Mouse (Mus musculus): ENCODE data around the gene Bcat1. TPM values are rescaled to one million over a fixed set of nuclear protein-coding genes. Genes with fewer than 3 reads are reported as not detected.

The Bcat1 gene
- polyA plus RNA-seq (2011; ENCODE audit: insufficient read depth, insufficient read length, low replicate concordance, missing spikeins): 1.9 and 20.3 TPM in 2 replicates

DNA sequence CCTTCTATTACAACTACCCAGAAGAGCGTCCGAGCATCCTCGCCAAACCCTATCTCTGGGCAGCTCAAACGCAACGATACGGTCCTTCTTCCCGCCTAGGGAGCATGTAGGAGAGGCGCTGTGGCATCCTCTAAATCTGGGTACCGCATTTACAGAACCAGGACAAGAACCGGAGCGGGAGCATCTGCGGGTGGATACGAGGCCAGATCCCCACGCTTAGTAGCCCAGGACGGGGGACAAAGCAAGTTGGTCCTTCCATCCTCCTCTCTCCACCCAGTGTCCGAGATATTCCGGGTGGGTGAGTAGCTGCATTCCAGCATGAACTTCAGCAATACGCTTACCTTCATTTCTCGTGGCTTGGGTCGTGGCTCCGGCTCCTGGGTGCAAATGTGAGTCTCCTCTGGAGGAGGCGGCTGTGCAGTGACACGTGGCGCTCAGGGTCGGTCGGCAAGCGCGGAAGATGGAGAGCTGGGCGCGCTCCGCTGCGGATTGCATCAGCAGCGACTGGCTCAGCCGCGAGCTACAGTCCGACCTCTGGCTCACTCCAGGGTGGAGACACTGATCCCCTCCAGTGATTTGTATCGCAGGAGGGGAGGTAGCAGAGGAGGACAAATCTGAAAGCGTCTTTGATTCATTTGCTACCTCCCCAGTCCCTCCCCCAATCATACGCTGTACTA is at the start of gene Bcat1:
Gene Bcat1, minus strand, starts transcription at position 637 of the 677 bp plus-strand sequence.
- peaks cover 2% of the 10 kb centered on the region; the same call in 1 of the 2 replicates for H3K4me1 ChIP-seq (ENCODE audit: control insufficient read depth, insufficient read depth, low read length)
- TF ChIP-seq POLR2A (IDR thresholded peaks at IDR 0.05; ENCODE audit: borderline replicate concordance, control insufficient read depth, low read depth, low read length) (no peak), CTCF (IDR thresholded peaks at IDR 0.05; ENCODE audit: control insufficient read depth, insufficient read depth, low read length) (no peak)
- H3K27ac ChIP-seq (ENCODE audit: control insufficient read depth, insufficient read depth, low read depth, low read length, poor library complexity): no peak within 1 kb of the TSS
- peak within 1 kb of the TSS; percentile 3 for H3K4me3 ChIP-seq (replicated peaks; ENCODE audit: control insufficient read depth, low read depth, low read length)
- 1% methylated on average over 39 of the region's 39 CpGs for WGBS

DNA sequence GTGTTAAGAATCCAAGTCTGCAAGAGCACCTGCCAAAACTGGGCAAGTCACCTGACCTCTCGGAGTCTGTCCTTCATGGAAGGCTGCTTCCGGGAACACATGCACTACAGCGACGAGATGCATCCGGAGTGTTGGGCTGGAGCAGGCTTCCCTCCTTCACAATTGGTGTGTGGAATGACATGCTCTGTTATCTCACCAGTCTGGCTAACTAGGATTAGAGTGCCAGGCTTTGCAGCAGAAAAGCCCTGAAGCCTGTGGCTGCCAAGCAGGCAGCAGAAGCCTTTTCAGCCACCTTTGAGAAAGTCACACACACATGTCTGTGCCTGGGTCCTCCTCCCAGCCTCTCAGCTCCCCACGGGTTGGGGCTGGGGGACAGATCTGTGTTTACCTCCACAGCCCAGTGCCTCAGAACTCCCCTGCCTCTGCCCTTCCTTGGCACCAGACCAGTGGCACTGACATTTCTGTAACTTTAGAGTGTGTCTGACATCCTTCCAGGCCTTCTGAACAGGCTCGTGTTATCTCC is 49.7 kb upstream of the Bcat1 start:
- H3K4me3 ChIP-seq (replicated peaks; ENCODE audit: control insufficient read depth, low read depth, low read length): no peak overlapping the region
- no peak overlapping the region for H3K27ac ChIP-seq (ENCODE audit: control insufficient read depth, insufficient read depth, low read depth, low read length, poor library complexity)
- TF ChIP-seq POLR2A (IDR thresholded peaks at IDR 0.05; ENCODE audit: borderline replicate concordance, control insufficient read depth, low read depth, low read length) (no peak), CTCF (IDR thresholded peaks at IDR 0.05; ENCODE audit: control insufficient read depth, insufficient read depth, low read length) (no peak)
- 69% methylated on average over 7 of the region's 7 CpGs for WGBS
- H3K4me1 ChIP-seq (ENCODE audit: control insufficient read depth, insufficient read depth, low read length): peaks cover 2% of the 10 kb centered on the region

DNA sequence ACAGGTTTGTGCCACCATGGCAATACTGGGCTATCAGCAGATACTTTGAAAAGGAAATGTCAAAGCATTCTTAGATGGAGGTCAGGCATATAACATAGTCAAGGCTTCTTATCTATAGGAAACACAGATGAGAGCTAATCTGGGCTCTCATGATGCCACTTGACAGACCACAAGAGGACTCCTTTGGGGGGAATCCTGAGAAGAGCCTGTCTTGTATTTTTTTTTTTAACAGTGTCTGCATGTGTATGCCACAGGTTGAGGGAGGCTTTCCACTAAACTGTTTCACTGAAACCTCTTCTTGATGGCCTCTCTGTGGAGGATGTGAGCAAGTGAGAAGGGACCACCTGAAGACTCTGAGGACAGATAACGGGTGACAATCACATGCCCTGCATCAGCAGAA is 48.6 kb upstream of the Bcat1 start:
- TF ChIP-seq POLR2A (IDR thresholded peaks at IDR 0.05; ENCODE audit: borderline replicate concordance, control insufficient read depth, low read depth, low read length) (no peak), CTCF (IDR thresholded peaks at IDR 0.05; ENCODE audit: control insufficient read depth, insufficient read depth, low read length) (no peak)
- Histone ChIP-seq H3K4me1 (ENCODE audit: control insufficient read depth, insufficient read depth, low read length) (peaks cover 3% of the 10 kb centered on the region), H3K27ac (ENCODE audit: control insufficient read depth, insufficient read depth, low read depth, low read length, poor library complexity) (no peak overlapping the region)

DNA sequence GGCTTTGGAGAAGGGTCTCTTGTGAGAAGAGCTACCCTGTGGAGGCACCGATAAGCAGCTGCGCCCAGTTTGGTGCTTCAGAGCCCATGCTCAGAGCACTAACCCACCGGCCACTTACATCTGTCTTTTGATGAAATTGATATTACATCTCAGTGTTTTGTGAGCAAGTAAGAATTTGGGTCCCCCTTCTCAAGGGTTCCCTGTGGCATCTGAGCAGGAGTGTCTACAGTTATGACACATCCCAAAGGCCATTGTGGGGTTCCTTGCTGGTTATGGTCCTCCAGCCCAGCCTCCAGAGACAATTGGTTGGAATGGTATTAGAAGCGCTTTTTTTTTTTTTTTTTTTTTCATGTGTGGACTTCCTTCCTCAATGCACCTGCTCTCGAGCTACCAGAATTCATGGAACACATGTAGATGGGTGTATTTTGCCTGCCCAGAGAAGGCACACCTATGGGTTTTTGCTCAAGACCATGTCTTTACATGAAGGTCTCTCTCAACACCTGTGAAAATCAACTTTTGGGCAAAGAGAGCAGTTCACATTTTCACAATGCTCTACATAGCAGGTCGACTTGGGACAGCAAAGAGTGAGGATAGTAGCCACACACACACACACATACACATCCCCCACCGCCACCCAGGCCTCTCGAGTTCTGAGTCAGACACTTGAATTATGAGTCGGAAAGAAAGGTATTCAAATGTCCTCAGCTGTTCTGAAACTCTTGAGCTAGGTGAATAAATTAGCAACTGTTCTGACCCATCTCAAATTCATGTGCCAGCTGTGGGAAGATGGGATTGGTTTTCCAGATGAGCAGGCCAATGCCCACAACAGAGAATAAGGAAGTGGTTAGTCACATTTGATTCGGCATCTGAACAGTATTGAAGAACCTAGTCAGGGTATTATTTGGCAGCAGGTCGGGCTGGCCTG is 47.4 kb upstream of the Bcat1 start:
- 8% methylated on average over 11 of the region's 11 CpGs for WGBS
- H3K4me1 ChIP-seq (ENCODE audit: control insufficient read depth, insufficient read depth, low read length): peaks cover 3% of the 10 kb centered on the region
- peak overlapping the region; percentile 71 for H3K4me3 ChIP-seq (replicated peaks; ENCODE audit: control insufficient read depth, low read depth, low read length)
- peak overlapping the region; percentile 74 for H3K27ac ChIP-seq (ENCODE audit: control insufficient read depth, insufficient read depth, low read depth, low read length, poor library complexity)
- no peak for TF ChIP-seq POLR2A (IDR thresholded peaks at IDR 0.05; ENCODE audit: borderline replicate concordance, control insufficient read depth, low read depth, low read length)
- TF ChIP-seq CTCF (IDR thresholded peaks at IDR 0.05; ENCODE audit: control insufficient read depth, insufficient read depth, low read length): no peak

More for the DNA sequence above, 48.6 kb upstream of the Bcat1 start:
- no peak overlapping the region for H3K4me3 ChIP-seq (replicated peaks; ENCODE audit: control insufficient read depth, low read depth, low read length)
- 59% methylated on average over 1 of the region's 1 CpGs for WGBS

DNA sequence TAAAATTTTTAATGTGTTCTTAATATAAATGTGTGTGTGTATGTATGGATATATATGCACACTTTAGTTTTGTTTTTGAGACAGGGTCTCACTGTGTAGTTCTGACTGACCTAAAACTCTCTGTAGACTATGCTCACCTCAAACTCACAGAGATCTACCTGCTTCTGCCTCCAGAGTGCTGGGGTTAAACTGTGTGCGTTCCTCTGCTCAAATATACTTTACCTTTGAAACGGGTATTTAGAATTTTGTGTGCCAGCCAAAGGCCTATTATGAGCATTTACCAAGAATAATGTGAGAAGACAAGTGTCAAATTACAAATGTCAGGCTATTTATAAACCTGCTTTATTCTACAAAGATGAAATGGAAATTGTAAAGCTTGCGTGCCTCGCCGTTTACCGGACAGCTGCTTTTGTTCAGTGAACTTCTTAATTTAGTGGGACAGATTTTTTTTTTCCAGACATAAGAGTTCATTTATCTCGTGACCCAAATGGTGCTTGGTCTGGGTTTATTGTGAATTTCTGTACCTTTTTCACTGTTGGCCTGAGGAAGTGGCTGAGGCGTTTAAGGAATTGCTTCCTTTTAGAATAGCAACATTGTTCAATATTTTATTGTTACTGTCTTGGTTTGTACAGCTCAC is 46.6 kb upstream of the Bcat1 start:
- H3K4me3 ChIP-seq (replicated peaks; ENCODE audit: control insufficient read depth, low read depth, low read length): peak overlapping the region; percentile 76
- 3% methylated on average over 8 of the region's 8 CpGs for WGBS
- H3K4me1 ChIP-seq (ENCODE audit: control insufficient read depth, insufficient read depth, low read length): peaks cover 3% of the 10 kb centered on the region
- no peak overlapping the region; the same call in 1 of the 2 replicates for H3K27ac ChIP-seq (ENCODE audit: control insufficient read depth, insufficient read depth, low read depth, low read length, poor library complexity)
- TF ChIP-seq CTCF (IDR thresholded peaks at IDR 0.05; ENCODE audit: control insufficient read depth, insufficient read depth, low read length) (no peak), POLR2A (IDR thresholded peaks at IDR 0.05; ENCODE audit: borderline replicate concordance, control insufficient read depth, low read depth, low read length) (no peak)

DNA sequence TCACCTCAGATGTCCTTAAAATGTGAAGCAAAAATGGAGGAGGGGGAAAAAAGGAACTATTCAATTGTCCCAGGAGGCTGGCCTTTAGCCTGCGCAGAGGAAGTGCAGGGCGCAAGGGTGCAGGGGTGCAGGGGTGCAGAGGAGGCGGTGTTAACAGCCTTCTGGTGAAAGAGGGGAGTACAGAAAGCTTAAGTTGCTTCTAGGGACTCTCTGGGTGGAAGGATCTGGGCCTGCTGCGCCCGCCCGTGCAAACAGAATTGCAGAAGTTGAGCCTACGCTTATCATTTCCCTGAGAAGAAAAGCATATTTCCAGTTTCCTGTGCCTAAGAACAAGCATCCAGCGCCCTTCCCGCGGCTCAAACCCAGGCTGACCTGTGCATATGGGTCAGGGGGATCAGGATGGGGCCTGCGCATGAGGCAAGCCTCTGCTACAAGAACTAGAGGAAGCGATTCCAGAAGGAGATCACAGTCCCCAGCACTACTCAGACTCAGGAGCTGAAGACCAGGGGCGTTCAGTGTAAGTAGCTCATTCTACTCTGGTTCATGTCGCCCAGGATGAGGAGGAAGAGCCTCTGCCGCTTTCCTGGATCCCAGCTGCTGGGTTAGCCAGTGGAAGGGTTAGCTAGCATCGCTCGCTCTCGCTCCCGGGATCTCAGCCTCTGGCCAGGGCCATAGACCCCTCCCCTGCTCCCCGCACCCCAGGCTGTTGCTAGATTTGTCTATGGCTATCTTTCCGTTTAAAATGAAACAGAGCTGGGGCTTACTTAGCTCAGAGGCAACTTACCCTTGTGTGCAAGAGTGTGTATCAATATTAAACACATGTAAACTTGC is 45.8 kb upstream of the Bcat1 start:
- peak overlapping the region; percentile 76 for H3K4me3 ChIP-seq (replicated peaks; ENCODE audit: control insufficient read depth, low read depth, low read length)
- WGBS: 2% methylated on average over 21 of the region's 21 CpGs
- H3K4me1 ChIP-seq (ENCODE audit: control insufficient read depth, insufficient read depth, low read length): peaks cover 5% of the 10 kb centered on the region
- peak overlapping the region; percentile 96 for H3K27ac ChIP-seq (ENCODE audit: control insufficient read depth, insufficient read depth, low read depth, low read length, poor library complexity)
- TF ChIP-seq POLR2A (IDR thresholded peaks at IDR 0.05; ENCODE audit: borderline replicate concordance, control insufficient read depth, low read depth, low read length): no peak; the same call in 1 of the 2 replicates
- TF ChIP-seq CTCF (IDR thresholded peaks at IDR 0.05; ENCODE audit: control insufficient read depth, insufficient read depth, low read length): peak; percentile 16; the same call in 1 of the 2 replicates
